Mouse (Mus musculus) left cerebral cortex, postnatal 14 days (tissue): Measurements from ENCODE around the gene Bcam. TPM values are rescaled to one million over a fixed set of nuclear protein-coding genes. Genes with fewer than 3 reads are reported as not detected.
A peak's percentile ranks its signal among the peaks of the same experiment; 100 is the strongest.

Experiments used
- DNase-seq, 2 experiments: peaks; one replicate each; pipeline ENCODE4 v3.0.0; 2021 to 2022; ENCODE audit warnings: low spot score in 2 of 2, mixed read lengths in 1 of 2
- intact Hi-C: fragments of 180-260 bp; cut with DNase I; formaldehyde crosslinking; loops from one replicate; pipeline ENCODE4 v1.15.1; 2025
- long read RNA-seq, 2 experiments: library from polyadenylated mRNA; stranded (forward); transcript quantifications; one replicate each; pipeline ENCODE4 v2.0.0; 2021
- total RNA-seq, 2 experiments: library from RNA; stranded (reverse); gene quantifications; 2 replicates each; pipeline ENCODE4 v1.2.3; 2021

Gene Bcam
- 10 to 100 TPM; 10.7 to 11.0 TPM for total RNA-seq
- long read RNA-seq, experiment 1, transcript Bcam-201 (15 exons, 2,429 nt): major isoform, 9 of 10 reads
- long read RNA-seq, experiment 1, partial matches to known transcripts: 1 of 10 reads
- long read RNA-seq, experiment 1, other reads (novel, unspliced or antisense): 0 of 10 reads
- long read RNA-seq, experiment 2, transcript Bcam-201 (15 exons, 2,429 nt): major isoform, 6 of 7 reads
- long read RNA-seq, experiment 2, partial matches to known transcripts: 1 of 7 reads
- long read RNA-seq, experiment 2, other reads (novel, unspliced or antisense): 0 of 7 reads

DNA sequence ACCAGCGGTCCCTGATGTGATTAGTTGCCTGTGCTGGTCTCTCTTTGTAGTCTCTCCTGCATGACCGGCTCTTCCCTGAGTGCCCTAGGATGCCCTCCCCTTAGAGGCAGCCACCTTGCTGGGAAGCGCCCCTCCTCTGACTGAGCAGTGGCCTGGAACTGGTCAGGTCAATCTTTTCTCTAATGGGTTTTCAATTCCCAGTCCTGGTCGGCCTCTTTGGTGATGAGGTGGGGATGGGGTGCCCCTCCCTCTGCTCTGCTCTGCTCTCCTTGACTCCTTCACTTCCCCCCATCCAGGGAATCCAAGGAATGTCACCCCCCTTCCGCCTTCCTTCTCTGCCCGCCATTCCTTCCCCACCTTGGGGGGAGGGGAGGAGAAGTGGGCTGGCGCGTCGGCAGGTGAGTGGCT lies at the start of gene Bcam:
Gene Bcam, minus strand, starts transcription at position 33 of the 408 bp plus-strand sequence.
- DNase-seq: no peak
- intact Hi-C loops: no loop called here

DNA sequence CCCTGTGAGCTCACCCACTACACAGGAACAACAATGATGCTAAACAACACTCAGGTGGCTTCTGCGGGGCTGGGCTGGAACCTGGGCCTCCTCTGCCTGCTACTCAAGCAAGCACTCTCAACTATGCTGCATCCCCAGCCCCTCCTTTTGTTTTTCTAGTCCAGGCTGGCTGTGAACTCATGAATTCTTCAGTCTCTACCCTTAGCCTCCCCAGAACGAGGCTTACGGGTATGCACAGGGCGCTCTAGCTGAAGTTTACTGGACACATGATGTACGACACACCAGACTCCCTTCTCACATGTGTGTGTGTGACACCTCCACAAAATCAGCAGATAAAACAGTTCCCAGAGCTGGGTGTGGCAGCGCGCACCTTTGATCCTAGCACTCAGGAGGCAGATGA lies 48.1 kb upstream of the Bcam start:
- no peak for DNase-seq
- intact Hi-C loops: no loop called here

DNA sequence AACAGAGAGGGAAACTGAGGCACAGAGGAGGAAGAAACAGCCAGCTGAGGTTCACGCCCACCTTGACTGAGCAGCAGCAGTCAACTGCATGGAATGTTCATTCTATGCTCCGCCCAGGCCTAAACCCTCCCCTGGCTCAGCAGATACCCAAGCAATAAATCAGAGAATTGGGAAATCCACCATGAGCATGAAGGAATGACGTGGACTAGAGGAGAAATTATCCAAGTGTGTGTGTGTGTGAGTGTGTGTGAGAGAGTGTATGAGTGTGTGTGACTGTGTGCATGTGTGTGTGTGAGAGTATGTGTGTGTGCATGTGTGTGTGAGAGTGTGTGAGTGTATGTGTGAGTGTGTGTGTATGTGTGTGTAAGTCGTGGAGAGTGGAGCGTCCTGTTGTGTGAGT lies 47.6 kb upstream of the Bcam start:
- intact Hi-C loops: no loop called here
- no peak for DNase-seq

DNA sequence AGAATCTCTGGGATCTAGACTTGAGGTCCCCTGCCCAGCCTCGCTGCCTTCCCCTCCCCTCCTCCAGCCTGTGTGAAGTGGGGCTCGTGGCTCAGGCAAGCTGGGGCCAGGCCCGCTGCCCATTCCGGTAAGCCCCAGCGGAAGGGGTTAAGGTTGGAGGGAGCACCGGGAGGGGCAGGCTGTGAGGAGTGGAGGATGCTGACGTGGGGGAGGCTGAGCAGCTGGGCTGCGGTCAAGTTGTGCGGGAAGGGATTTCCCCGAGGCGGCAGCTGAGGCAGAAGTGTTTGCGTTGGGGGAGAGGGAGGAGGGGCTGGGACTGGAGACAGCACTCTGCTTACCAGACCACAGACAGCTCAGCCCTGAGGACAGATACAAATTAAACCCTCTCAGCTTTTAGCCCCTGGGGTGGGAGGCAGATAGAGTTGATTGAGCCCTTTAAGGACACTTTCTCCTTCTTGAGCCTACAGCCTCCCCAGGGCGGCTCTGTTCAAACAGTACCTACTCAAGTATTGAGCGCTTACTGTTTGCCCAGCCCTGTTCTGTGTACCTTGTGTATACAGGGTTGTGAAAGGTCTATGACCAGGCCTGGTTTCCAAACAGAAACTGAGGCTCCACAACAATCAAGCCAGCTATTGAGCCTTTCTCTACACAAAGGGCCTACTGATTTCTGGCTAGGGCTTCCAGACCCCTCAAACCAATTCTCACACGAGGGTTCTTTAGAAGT lies 46.7 kb upstream of the Bcam start:
- intact Hi-C loops: no loop called here
- DNase-seq: peak; percentile 31

DNA sequence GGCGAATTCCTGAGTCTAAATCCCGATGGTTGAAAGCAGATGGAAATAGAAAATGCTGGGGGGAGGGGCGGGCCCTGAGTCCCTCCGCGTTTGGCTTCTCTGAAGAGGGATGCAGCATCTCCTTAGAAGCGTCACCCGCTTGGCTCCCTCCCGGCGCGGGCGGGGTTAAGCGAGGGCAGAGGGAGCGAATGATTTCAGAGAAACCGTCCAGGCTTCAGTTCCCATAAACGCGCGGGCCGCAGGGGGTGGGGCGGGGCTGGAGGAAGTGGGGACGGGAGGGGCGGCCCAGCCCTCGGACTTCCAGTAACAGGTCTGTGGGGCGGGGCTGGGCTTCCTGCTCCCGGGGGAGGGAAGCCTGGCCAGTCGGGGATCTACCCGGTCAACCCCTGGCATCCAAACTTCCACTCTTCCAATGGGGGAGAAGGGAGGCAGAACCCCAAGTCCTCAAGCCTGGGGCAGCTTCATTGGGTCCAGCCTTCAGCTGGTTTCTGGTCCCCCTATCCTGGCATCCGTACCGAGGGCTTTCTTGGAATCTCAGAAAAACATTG lies 45.5 kb upstream of the Bcam start:
- intact Hi-C loops: no loop called here
- peak; percentile 50 to 62 for DNase-seq

DNA sequence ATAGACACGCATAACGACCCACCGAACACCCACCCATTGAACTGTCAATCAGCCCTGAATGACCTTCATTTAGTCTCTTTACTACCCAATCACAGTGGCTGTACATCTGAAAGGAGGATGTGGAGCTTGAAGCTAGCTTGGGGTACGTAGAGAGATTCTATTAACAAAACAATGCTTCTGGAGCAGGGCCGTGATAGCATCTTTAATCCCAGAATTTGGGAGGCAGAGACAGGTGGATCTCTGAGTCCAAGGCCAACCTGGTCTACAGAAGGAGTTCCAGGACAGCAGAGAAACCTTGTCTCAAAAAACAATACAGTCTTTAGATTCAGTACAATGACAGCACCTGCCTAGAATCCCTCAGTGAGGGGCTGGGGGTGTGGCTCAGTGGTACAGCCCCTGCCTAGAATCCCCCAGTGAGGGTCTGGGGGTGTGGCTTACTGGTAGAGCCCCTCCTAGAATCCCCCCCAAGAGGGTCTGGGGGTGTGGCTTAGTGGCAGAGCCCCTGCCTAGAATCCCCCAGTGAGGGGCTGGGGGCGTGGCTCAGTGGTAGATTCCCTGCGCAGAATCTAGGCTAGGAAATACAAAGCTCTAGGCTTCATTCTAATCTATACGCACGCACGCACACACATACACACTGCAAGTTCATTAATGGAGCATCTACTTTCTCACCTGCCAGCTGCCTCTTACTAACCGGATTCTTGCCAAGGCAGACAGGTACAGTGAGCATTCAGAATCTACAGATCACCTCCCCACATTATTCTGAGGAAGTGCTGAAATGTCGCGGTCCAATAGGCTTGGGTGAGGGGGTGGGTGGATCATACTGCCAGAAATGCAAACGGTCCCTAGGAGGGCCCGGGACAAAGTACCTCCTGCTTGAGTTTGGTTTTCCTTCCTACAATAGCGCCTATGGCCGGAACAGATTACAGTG lies 44.7 kb upstream of the Bcam start:
- no peak for DNase-seq
- intact Hi-C loops: no loop called here

DNA sequence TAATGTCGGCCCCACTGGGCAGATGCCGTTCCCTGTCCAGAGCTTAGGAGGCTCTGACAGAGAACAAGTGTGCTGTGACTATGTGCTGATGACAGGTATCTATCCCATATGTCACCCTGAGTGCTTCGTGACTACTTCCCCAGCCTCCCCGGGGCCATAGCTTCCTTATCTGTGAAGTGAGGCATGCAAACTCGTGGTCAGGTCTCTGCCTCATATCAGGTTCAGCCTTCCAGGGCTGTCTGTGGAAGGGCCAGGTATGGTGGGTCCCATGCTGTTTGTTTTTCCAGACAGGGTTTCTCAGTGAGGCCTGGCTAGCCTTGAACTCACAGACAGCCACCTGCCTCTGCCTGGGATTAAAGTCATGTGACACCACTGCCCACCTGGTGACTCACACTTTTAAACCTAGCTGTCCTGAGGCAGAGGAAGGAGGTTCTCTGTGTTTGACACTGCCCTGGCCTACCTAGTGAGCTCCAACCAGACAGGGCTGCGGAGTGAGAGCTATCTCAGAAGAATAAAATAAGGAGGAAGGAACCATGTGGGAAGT lies 42.8 kb upstream of the Bcam start:
- no peak for DNase-seq
- intact Hi-C loops: no loop called here

DNA sequence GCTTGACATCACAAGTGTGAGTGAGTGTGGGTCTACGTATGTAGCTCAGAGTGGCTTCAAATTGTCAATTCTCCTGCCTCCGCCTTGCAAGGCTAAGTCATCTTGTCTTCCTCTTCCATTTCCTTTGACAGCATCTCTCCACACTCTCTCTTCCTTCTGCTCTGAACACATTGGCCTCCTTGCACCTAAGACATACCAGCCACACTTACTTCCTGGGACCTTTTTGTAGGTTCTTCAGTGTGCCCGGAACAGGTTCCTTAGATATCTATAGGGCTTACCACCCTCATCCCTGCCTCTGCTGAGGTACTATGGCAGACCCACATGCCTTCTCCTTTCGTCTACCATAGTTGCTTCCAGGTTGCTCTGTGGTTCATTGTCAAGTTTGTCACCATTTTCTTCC lies 42.3 kb upstream of the Bcam start:
- intact Hi-C loops: no loop called here
- no peak for DNase-seq

DNA sequence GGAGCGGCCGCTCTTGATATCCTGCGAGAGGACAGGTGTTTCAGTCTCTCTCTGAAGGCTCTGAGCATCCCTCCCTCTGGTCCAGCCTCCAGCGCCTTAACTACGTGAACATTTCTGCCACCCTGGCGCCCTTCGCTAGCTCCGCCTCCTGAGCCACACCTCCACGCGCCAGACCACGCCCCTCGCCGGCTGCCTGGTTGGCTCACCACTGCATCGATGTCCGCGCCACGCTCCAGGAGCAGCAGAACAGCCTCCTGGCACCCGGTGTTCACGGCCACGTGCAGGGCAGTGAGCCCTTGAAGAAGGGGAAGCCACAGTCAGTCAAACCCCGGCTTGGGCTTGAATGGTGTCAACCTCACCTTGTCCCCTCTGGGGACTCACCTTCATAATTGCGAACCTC lies 40.3 kb upstream of the Bcam start:
- intact Hi-C loops: no loop called here
- no peak for DNase-seq

DNA sequence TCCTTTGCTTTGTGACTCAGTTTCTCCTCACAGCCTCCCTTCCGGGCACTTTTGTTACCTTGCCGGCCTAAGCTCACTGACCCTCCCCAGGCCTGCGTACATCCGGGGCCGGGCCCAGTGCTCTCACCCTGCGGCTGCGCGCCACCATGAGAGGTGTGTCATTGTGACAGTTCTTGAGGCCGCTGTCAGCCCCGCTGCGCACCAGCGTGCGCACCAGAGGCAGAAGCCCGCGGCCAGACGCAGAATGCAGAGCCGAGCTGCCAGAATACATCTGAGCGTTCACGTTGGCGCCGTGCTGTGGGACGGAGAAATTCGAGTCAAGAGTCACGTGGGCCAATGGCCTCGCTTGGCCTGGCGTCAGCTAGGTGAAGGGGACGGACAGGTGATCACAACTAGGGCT lies 38.6 kb upstream of the Bcam start:
- peak in 1 of 2 experiments; percentile 21 for DNase-seq
- intact Hi-C loops: no loop called here

DNA sequence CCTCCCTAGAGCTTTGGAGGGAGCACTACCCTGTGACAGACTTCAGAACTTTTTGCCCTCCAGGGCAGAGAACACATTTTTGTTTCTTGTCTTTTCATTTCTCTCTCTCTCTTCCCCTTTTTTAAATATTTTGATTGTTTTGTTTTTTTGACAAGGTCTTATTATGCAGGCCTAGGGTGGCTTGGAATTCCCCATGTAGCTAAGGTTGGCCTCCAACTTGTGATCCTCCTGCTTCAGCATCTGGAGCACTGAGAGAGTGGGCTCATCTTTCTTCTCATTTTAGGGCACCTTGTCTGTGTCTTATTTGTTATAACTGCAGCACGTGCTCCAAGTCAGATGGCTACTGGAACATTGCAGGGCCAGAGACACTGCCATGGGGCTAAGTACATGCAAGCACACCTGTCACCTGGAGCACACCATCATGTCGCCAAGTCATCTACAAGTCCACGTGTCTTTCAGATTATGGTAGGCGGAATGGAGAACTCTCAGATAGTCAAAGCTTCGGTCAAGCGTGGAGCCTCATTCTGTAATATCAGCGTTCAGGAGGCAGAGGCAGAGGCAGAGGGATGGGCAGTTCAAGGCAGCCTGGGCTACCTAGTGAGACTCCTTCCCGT lies 35.6 kb upstream of the Bcam start:
- DNase-seq: no peak

DNA sequence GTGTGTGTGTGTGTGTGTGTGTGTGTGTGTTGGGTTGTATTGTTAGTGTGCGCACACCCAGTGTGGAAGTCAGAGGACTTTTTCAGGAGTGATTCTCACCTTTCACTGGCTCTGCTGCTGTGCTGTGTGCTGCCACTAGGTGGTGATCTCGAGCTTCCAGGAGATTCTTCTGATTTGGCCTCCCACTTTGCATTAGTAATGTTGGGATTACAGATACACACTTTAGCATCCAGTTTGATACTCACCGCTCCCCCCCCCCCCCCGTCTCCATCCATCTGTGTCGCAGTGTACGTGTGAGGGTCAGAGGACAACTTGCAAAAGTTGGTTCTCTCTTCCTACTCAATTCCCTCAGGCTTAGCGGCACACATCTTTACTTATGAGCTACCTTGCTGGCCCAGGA lies 32.2 kb upstream of the Bcam start:
- intact Hi-C loops: loop anchor here (1.0 to 5.0 kb wide), 2 partner anchors 40 to 69 kb away; no protein-coding TSS in a partner anchor
- peak; percentile 54 to 79 for DNase-seq

More for the DNA sequence above, 35.6 kb upstream of the Bcam start:
- intact Hi-C loops: no loop called here

DNA sequence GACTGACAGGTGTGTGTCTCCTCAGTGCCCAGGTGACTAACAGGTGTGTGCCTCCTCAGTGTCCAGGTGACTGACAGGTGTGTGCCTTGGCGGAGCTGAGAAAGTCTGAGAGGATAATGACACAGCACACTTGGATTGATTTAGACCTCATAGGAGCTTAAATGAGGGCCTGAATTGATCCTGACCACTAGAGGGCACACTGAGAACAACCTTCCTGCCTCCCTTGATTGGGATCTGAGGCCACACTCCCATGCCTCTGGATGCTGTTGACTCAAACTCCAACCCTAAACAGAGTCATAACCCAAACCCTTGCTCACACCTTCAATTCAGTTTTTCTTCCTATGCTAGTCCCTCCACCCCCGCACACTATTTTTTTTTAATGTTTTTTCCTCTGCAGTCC lies 29.9 kb upstream of the Bcam start:
- intact Hi-C loops: loop anchor here (5.0 kb wide), 1 partner anchor 72 kb away; no protein-coding TSS in a partner anchor
- DNase-seq: peak; percentile 39 to 54

DNA sequence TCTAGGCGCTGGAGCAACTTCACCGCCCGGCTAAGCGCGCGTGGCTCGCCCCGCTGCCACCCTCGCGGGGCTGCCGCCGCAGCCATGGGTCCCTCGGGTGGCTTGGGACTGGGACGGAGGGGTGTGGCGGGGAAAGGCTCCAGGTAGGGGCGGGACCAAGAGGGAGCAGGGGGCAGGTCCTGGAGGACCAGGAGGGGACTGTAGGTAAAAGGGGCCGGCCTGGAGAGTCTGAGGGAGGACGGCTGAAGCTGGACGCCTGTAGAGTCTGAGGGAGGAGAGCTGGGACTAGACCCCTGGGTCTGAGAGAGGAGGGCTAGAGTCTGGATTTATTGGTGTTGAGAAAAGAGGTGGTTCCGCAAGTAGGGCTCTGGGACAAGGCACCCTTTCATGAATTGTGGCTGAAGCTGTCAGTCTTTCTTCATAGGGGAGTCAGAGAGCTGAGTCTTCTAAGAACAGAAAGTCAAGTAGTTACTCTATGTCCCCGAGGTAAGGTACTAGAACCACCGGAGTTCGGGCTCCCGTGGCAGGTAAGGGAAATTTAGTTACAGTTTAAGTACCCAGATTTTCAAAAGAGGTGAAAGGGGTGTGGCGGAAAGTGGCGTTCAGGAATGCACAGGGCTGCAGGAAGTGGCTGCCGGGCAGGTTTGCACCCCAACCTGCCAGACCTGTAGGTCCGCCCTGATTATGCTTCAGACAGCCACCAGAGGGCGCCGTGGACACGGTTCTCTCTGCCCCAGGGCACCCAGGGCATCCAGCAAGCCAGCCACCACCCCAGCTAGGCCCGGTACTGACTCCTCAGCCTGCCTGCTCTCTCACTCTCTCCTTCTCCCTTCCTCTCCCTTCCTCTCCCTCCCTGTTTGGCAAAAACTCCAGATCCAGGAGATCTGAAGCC lies 26.1 kb upstream of the Bcam start, which contains the start of gene Cblc:
Gene Cblc, minus strand, starts transcription at position 113 of the 892 bp plus-strand sequence.
- peak; percentile 36 to 52 for DNase-seq
- intact Hi-C loops: no loop called here

DNA sequence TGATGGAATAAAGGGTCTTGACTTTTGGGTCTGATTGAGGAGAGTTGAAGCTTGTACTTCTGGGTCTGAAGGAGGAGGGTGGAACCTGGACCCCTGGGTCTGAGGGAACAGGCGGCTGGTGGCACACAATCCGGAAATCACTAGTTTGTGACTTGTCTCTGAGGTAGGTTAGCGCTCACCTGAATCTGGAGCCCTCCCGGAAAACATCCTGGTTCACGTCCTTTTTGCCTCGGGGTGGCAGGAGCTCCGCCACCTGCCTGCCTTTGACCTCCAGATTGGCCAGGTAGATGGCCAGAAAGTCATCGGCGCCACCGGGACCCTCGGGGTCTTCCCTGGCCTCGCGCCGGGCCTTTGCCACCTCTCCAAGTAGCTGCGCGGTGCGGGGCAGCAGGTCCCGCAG lies 25.4 kb upstream of the Bcam start:
- intact Hi-C loops: no loop called here
- no peak for DNase-seq

DNA sequence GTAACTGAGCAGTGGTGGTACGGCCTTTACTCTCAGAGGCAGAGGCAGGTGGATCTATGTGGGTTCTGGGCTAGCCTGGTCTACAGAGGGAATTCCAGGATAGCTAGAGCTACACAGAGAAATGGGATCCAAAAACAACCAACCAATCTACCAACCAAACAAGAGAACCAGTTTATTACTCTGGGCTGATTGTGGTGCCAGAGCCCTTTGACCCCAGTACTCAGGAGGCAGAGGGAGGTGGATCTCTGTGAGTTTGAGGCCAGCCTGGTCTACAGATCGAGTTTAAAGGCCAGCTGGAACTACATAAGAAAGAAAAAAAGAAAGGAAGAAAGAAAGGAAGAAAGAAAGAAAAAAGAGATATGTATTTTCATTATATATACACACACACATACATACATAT lies 24.4 kb upstream of the Bcam start:
- DNase-seq: no peak
- intact Hi-C loops: no loop called here

DNA sequence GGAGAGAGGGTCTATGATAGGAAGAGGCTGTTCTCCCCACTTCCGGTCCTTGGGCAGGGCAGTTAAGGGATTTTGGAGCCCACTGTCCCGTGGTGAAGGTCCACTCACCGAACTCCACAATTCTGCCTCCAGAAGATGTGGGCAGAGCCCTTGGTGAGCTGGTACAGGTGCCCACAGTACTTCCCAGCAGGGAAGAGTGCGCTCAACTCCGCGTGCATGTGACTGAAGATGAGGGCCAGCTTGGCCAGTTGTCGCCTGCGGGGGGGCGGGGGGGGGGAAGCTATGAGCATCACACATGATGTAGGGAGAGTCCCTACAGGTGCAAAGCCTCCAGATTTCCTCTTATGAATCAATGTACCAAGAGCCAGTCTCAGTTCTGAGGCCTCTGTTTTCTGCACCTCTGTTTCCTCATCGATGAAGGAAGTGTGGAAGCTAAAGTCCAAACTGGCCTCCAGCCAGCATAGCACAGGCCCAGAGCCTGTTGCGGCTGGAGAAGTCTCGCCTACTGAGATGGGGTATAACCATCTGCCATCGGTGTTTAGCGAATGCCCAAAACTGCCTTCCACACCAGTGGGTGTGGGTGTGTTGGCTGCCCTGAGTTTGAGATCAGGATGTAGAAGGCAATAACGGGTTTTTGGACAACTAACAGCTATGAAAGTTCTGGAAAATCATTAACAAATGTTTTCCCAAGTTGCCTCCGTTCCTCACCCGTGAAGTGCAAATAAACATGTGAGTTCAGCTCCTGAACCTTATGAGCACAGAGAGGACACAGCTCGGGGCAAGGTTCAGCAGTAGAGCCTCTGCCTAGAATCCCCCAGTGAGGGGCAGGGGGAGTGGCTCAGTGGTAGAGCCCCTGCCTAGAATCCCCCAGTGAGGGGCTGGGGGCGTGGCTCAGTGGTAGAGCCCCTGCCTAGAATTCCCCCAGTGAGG lies 22.1 kb upstream of the Bcam start:
- intact Hi-C loops: no loop called here
- DNase-seq: no peak
